Mouse (Mus musculus) hindbrain, postnatal 0 days (tissue): ENCODE measurements around the gene Rgs12. TPM values are rescaled to one million over a fixed set of nuclear protein-coding genes. Genes with fewer than 3 reads are reported as not detected.

ENCODE experiments used
- ATAC-seq: fragments of 200-750 bp; cut with Nextera tagmentation; 2 replicates; pipeline ENCODE4 v1.8.0; 2017; ENCODE audit warnings: mild to moderate bottlenecking, moderate TSS enrichment, moderate library complexity
- DNase-seq: peaks from one replicate; pipeline ENCODE4 v3.0.0-alpha.2; 2015; ENCODE audit warnings: low spot score
- H3K27ac ChIP-seq: fragments of 300-500 bp; sonication (generic); 2 replicates; pipeline ENCODE4 v1.5.1; 2014; ENCODE audit warnings: mild to moderate bottlenecking
- H3K27me3 ChIP-seq: fragments of 300-500 bp; sonication (generic); 2 replicates; pipeline ENCODE4 v1.6.1; 2014; ENCODE audit warnings: low read length, mixed read lengths; ENCODE audit not compliant: insufficient read depth
- H3K36me3 ChIP-seq: fragments of 300-500 bp; sonication (generic); 2 replicates; pipeline ENCODE4 v1.6.1; 2014; ENCODE audit warnings: low read length, mixed read lengths; ENCODE audit not compliant: insufficient read depth
- H3K4me1 ChIP-seq: fragments of 300-500 bp; sonication (generic); 2 replicates; pipeline ENCODE4 v1.6.1; 2014; ENCODE audit warnings: antibody characterized with exemption, low read length, mixed read lengths; ENCODE audit not compliant: insufficient read depth
- H3K4me2 ChIP-seq: fragments of 300-500 bp; sonication (generic); 2 replicates; pipeline ENCODE4 v1.6.1; 2014; ENCODE audit warnings: low read depth, mild to moderate bottlenecking, low read length, moderate library complexity, mixed read lengths
- H3K4me3 ChIP-seq: fragments of 300-500 bp; sonication (generic); 2 replicates; pipeline ENCODE4 v1.5.1; 2014; ENCODE audit warnings: low read length
- H3K9ac ChIP-seq: fragments of 300-500 bp; sonication (generic); replicated peaks from 2 replicates; pipeline ENCODE4 v1.6.1; 2014; ENCODE audit warnings: mild to moderate bottlenecking, low read length, moderate library complexity, mixed read lengths
- H3K9me3 ChIP-seq: fragments of 300-500 bp; sonication (generic); 2 replicates; pipeline ENCODE4 v1.6.1; 2016; ENCODE audit warnings: low read length, mixed read lengths
- CTCF ChIP-seq: IDR thresholded peaks from 2 replicates; pipeline ENCODE4 v1.5.1; 2016; ENCODE audit warnings: antibody characterized with exemption, control low read depth, low read depth
- WGBS: fragments of 180-500 bp; shearing (Covaris S2); extraction: QIAGEN DNeasy Blood & Tissue Kit; methylation state at CpG from one replicate; pipeline ENCODE4 v1.1.7; 2014; 5-methylcytosine and 5-hydroxymethylcytosine counted together
- polyA plus RNA-seq: library from polyadenylated mRNA; unstranded; fragments of >200 nt; fragmentation: Nextera tagmentation; extraction: Ambion mirVana; gene quantifications from 2 replicates; pipeline ENCODE4 v1.2.1, GENCODE M21; 2015
- total RNA-seq: library from RNA; depleted of rRNA; stranded (reverse); fragments of >200 nt; gene quantifications from 2 replicates; pipeline ENCODE4 v1.2.3, GENCODE M21; 2014

Gene Rgs12
- total and polyA plus RNA-seq, 2 experiments from 2014 or later = 35.1 to 62.5 TPM

GRCm38 (mm10) chr5:34918785-34919184 is 30.5 kb upstream of the Rgs12 start:
- no peak for TF ChIP-seq CTCF
- Histone ChIP-seq H3K27me3 (no peaks in the 10 kb centered on the region), H3K9ac (no peak overlapping the region), H3K27ac (no peak overlapping the region), H3K4me3 (no peak overlapping the region), H3K4me1 (no peaks in the 10 kb centered on the region), H3K4me2 (no peak overlapping the region), H3K9me3 (no peaks in the 10 kb centered on the region), H3K36me3 (peaks cover 6% of the 10 kb centered on the region; the same call in 1 of the 2 replicates)
- ATAC-seq = no peak
- WGBS = 94% methylated on average over 3 of the region's 3 CpGs
- DNase-seq = no peak

GRCm38 (mm10) chr5:34922531-34922930 is 26.7 kb upstream of the Rgs12 start:
- Histone ChIP-seq H3K4me2 (no peak overlapping the region), H3K9me3 (no peaks in the 10 kb centered on the region), H3K27ac (no peak overlapping the region), H3K4me1 (no peaks in the 10 kb centered on the region), H3K9ac (no peak overlapping the region), H3K27me3 (no peaks in the 10 kb centered on the region), H3K36me3 (peaks cover 8% of the 10 kb centered on the region; the same call in 1 of the 2 replicates), H3K4me3 (no peak overlapping the region)
- ATAC-seq (no peak), DNase-seq (no peak)
- WGBS = 49% methylated on average over 6 of the region's 6 CpGs
- TF ChIP-seq CTCF = no peak

GRCm38 (mm10) chr5:34923920-34924319 is 25.3 kb upstream of the Rgs12 start:
- Histone ChIP-seq H3K4me1 (no peaks in the 10 kb centered on the region), H3K27ac (no peak overlapping the region), H3K9me3 (no peaks in the 10 kb centered on the region), H3K36me3 (peaks cover 8% of the 10 kb centered on the region; the same call in 1 of the 2 replicates), H3K4me3 (no peak overlapping the region), H3K9ac (no peak overlapping the region), H3K27me3 (no peaks in the 10 kb centered on the region), H3K4me2 (no peak overlapping the region)
- DNase-seq (no peak), ATAC-seq (no peak)
- WGBS = 88% methylated on average over 4 of the region's 4 CpGs
- no peak for TF ChIP-seq CTCF

- Histone ChIP-seq H3K9me3 (no peaks in the 10 kb centered on the region), H3K27ac (no peak overlapping the region), H3K4me3 (no peak overlapping the region), H3K4me1 (no peaks in the 10 kb centered on the region), H3K9ac (no peak overlapping the region), H3K27me3 (no peaks in the 10 kb centered on the region), H3K4me2 (no peak overlapping the region), H3K36me3 (peaks cover 8% of the 10 kb centered on the region; the same call in 1 of the 2 replicates)
- TF ChIP-seq CTCF = no peak
- DNase-seq = no peak
- no peak for ATAC-seq
- WGBS = 80% methylated on average over 7 of the region's 7 CpGs
Measured at GRCm38 (mm10) chr5:34924519-34924918, 24.7 kb upstream of the Rgs12 start.

- Histone ChIP-seq H3K4me1 (peaks cover 14% of the 10 kb centered on the region), H3K27me3 (no peaks in the 10 kb centered on the region), H3K9me3 (no peaks in the 10 kb centered on the region), H3K9ac (no peak overlapping the region), H3K27ac (no peak overlapping the region), H3K4me2 (no peak overlapping the region), H3K4me3 (no peak overlapping the region), H3K36me3 (peaks cover 8% of the 10 kb centered on the region; the same call in 1 of the 2 replicates)
- DNase-seq = no peak
- TF ChIP-seq CTCF = no peak
- no peak for ATAC-seq
- WGBS = 81% methylated on average over 4 of the region's 4 CpGs
Measured at GRCm38 (mm10) chr5:34927648-34928047, 21.6 kb upstream of the Rgs12 start.

GRCm38 (mm10) chr5:34930151-34930975 is 18.9 kb upstream of the Rgs12 start:
- 44% methylated on average over 9 of the region's 9 CpGs for WGBS
- Histone ChIP-seq H3K4me2 (no peak overlapping the region), H3K9me3 (no peaks in the 10 kb centered on the region), H3K9ac (no peak overlapping the region), H3K36me3 (no peaks in the 10 kb centered on the region; the same call in 1 of the 2 replicates), H3K27ac (peak overlapping the region; percentile 66; the same call in 1 of the 2 replicates), H3K4me1 (peaks cover 14% of the 10 kb centered on the region), H3K27me3 (no peaks in the 10 kb centered on the region), H3K4me3 (no peak overlapping the region)
- DNase-seq (no peak), ATAC-seq (0 out of 2 replicates have a peak, but pooled peaks have one; percentile 38)
- TF ChIP-seq CTCF = no peak

GRCm38 (mm10) chr5:34931091-34931490 is 18.2 kb upstream of the Rgs12 start:
- no peaks in the 10 kb centered on the region for H3K27me3 ChIP-seq
- H3K4me1 ChIP-seq = peaks cover 14% of the 10 kb centered on the region
- DNase-seq = no peak
- 0 out of 2 replicates have a peak, but pooled peaks have one; percentile 10 for ATAC-seq
- no peak overlapping the region for H3K4me2 ChIP-seq
- H3K9me3 ChIP-seq = no peaks in the 10 kb centered on the region
- H3K9ac ChIP-seq = no peak overlapping the region
- H3K27ac ChIP-seq = peak overlapping the region; percentile 66; the same call in 1 of the 2 replicates
- WGBS = 72% methylated on average over 2 of the region's 2 CpGs
- TF ChIP-seq CTCF = no peak
- no peaks in the 10 kb centered on the region for H3K36me3 ChIP-seq
- no peak overlapping the region for H3K4me3 ChIP-seq
